Mouse (Mus musculus) brain, embryonic 14.5 days (tissue): Measurements from ENCODE around the gene Cd68. TPM values are rescaled to one million over a fixed set of nuclear protein-coding genes. Genes with fewer than 3 reads are reported as not detected.

Experiments
- DNase-seq: peaks from one replicate; pipeline ENCODE4 v3.0.0-alpha.2; 2011; ENCODE audit warnings: low read depth
- CTCF ChIP-seq: fragments of 200-500 bp; IDR thresholded peaks from 2 replicates; pipeline ENCODE4 v1.5.1; 2012; ENCODE audit warnings: inconsistent platforms, mild to moderate bottlenecking, moderate library complexity, borderline replicate concordance; ENCODE audit not compliant: insufficient read depth, insufficient read length; ENCODE audit errors: extremely low read depth
- POLR2A ChIP-seq: fragments of 200-500 bp; IDR thresholded peaks from 2 replicates; pipeline ENCODE4 v1.6.1; 2012; ENCODE audit warnings: mild to moderate bottlenecking, inconsistent platforms, borderline replicate concordance; ENCODE audit not compliant: poor library complexity, insufficient read depth, insufficient read length, severe bottlenecking; ENCODE audit errors: extremely low read depth
- polyA plus RNA-seq: library from polyadenylated mRNA; depleted of rRNA; stranded (reverse); fragments of >200 nt; gene quantifications from 2 replicates; pipeline ENCODE4 v1.2.3, GENCODE M21; 2012; rRNA removed

The Cd68 gene
- 7.8 and 10.8 TPM in 2 replicates for polyA plus RNA-seq

GRCm38 (mm10) chr11:69665961-69666664 lies at the start of gene Cd68:
Cd68 (minus strand) TSS chr11:69666153.
- no peak for TF ChIP-seq POLR2A
- no peak for DNase-seq

GRCm38 (mm10) chr11:69715482-69715881 lies 49.5 kb upstream of the Cd68 start:
- TF ChIP-seq CTCF (peak; percentile 44; the same call in 1 of the 2 replicates), POLR2A (no peak)
- DNase-seq, result peak; percentile 19

- TF ChIP-seq CTCF (no peak), POLR2A (no peak)
These were observed 48.8 kb upstream of the Cd68 start for GRCm38 (mm10) chr11:69714636-69715329.

GRCm38 (mm10) chr11:69712954-69713672 lies 47.2 kb upstream of the Cd68 start:
- no peak for TF ChIP-seq POLR2A
- TF ChIP-seq CTCF, result no peak
- DNase-seq, result no peak

More at GRCm38 (mm10) chr11:69714636-69715329, 48.8 kb upstream of the Cd68 start:
- no peak for DNase-seq

GRCm38 (mm10) chr11:69711082-69711481 lies 45.1 kb upstream of the Cd68 start:
- no peak for TF ChIP-seq POLR2A
- TF ChIP-seq CTCF, result no peak
- DNase-seq, result no peak

GRCm38 (mm10) chr11:69710470-69710869 lies 44.5 kb upstream of the Cd68 start:
- TF ChIP-seq CTCF, result no peak
- no peak for TF ChIP-seq POLR2A
- no peak for DNase-seq

GRCm38 (mm10) chr11:69709554-69710446 lies 43.8 kb upstream of the Cd68 start:
- DNase-seq, result peak; percentile 35
- TF ChIP-seq POLR2A (no peak), CTCF (no peak)

GRCm38 (mm10) chr11:69708614-69709265 lies 42.8 kb upstream of the Cd68 start:
- DNase-seq, result no peak
- no peak for TF ChIP-seq POLR2A
- TF ChIP-seq CTCF, result no peak

GRCm38 (mm10) chr11:69707873-69708381 lies 42.0 kb upstream of the Cd68 start:
- no peak for TF ChIP-seq CTCF
- TF ChIP-seq POLR2A, result no peak
- no peak for DNase-seq

GRCm38 (mm10) chr11:69707480-69707847 lies 41.5 kb upstream of the Cd68 start:
- TF ChIP-seq CTCF (no peak), POLR2A (no peak)
- no peak for DNase-seq
